Mouse (Mus musculus) brain, adult 2 months (tissue): ENCODE measurements around the gene Adam10.

Experiments used
- DNase-seq: peaks from one replicate; pipeline ENCODE4 v3.0.0; 2011; ENCODE audit warnings: low read depth, low spot score

The Adam10 gene

DNA sequence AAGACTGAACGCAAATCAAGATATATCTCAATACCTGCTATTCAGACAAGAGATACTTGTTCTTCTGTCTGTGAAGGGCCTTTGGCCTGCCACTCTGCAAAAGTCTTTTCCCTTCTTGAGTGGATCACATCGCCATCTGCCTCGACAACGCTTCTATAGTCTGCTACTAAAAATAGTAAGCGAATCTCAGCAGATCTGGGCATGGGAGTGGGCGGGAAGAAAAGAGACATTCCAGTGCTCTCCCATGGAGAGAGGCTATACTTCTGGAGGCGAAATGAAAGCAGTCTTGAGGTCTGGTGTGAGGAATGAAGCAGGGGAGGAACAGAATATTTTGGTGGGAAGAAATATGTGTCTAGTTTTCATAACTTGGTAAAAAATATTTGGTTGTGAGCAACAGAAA, 109.9 kb downstream of the Adam10 start:
- peak; percentile 84 for DNase-seq

DNA sequence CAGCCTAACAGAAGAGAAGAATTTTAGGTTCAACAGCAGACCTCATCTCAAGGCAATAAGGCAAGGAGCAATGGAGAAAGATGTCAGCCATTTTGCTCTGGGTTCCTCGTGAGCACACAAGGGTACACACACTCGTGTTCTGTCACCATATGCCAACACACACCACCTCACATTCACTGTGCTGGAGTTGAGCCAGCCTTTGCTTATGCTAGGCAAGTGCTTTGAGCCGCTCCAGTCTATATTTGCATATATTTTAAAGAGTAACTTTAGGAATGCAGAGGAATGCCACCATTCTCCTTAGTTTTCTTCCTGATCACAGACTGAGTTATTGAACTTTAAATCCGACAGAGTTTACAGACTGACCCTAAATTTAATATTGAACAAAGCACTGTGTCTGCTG, 111.8 kb downstream of the Adam10 start:
- no peak for DNase-seq

DNA sequence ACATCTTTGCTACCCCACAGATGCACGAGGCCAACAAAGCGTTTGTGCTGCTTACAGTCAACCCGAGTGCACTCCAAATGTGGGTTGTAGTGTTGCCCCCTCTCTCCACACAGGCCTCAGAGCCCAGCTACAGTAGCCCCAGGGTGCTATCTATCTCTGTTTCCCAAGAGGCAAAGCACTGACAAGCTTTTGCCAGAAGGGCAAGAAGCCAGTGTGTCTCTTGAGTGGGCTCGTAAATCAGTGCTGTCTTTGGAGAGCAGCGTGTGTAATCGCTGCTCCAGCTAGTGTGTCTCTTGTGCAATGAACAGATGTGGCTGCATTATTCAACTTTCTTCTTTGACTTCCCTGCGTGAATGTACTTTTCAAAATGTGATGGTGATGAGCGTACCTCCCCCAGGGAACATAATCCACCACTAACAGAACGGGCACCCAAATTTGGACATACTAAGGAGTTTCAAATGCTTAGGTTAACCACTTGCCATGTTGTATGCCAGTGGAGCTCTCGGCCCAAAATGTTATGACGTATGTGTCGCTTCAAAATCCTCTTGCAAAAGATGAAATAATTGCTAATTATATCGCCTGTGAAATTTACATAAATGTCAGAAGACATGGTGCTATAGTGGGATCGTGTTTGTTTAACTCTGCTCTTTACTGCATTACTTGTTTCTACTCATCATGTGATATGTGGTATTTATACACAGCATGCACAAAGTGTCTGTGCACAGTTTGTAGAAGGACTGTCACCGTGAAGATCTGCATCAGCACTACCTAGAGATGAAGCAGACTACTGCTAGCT, 116.0 kb downstream of the Adam10 start:
- DNase-seq = peak; percentile 43

DNA sequence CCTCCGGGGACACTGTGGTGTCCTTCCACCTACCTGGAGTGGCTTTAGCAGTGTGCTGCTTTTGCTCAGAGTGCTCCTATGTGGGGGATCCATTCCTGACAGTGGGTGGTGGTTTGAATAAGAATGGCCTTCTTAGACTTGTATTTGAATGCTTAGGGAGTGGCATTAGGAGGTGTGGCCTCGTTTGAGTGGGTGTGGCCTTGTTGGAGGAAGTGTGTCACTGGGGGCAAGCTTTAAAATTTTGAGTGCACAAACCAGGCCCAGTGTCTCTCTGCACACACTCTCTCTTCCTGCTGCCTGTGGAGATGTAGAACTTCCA, 116.6 kb downstream of the Adam10 start:
- DNase-seq = no peak

DNA sequence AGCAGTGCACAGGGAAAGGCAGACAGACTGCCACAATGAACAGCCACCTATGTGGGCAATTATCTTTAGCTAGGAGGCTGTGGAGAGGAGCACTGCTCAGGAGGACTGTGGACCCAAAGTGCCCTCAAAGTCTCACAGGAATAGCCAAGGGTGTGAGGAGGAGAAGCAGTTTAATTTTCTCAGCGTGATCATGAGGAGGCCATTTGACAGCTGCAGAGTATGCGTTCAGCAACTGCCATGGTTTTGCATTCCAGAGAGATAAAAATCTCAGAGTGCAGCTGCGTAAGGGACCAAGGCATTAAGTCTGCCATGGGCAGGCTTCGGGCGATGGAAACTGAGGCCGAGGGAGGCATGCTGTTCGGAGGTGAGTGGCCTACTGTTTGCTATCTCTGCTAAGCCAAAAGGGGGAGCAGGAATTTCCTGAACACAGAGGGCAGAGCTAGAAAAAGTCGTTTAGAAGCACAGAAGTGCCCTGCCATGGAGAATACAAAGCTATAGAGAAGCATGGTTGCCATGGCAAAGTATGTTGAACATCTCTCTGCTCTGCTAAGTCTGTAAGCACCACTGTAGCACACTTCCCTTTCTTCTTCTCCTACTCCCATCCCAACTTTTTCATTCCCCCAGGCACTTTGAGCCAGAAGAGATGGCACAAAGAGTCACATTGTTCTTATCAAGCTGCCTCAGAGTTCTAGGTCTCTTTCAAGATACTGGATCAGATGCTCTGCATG, 122.0 kb downstream of the Adam10 start:
- DNase-seq = peak; percentile 21

DNA sequence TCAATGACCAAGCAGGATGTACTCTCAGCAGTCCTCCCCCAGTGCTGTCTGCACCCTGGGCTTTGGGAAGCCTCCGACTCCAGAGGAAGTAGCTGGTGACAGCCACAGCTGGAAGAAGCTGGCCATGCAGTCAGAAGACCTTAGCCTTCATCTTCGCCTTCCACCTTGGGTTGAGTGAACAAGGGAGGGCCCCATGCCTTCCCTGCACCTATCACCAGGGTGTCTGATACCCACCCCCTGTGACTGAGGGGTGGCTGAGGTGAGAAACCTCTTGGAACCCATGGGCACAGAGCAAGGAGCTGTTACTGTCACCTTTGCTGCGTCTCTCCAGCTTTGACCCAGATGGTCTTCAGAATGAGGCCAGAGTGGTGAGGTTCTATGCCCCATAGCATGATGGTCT, 123.0 kb downstream of the Adam10 start:
- DNase-seq = no peak

DNA sequence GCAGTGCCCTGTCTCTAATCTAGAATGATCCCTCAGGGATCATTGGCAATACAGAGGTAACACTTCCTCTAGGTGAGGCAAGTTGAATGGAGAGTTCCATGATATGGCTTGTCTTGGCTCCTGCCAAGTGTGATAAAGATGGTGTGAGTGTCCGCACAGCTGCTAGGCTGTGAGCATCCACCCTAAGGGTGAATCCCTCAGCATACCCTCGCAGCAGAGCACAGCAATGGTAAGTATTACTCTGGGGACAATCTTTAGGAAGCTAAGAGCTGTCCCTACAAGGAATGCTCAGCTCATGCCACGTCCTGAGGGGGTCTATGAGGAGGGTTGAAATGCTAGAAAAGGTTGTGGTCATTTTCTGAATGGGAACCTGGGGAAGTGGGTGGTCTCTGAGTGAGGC, 124.0 kb downstream of the Adam10 start:
- DNase-seq = no peak

DNA sequence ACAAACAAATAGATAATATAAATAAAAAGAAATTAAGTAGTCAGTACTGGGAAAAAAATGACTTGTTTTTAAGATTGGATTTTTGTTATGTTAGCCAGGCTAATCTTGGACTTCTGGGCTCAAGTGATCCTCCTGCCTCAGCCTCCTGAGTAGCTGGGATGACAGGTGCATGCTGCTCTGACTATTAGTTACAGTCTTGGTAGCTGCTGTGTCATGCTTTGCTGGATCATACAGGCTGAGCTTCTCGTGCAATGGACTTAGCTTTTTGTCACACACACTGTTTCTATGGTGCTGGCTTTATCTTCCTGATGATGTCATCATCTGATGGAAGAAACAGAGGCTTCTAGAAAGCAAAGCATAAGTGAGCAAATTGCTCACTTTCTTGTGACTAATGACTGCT, 127.3 kb downstream of the Adam10 start:
- DNase-seq = no peak

DNA sequence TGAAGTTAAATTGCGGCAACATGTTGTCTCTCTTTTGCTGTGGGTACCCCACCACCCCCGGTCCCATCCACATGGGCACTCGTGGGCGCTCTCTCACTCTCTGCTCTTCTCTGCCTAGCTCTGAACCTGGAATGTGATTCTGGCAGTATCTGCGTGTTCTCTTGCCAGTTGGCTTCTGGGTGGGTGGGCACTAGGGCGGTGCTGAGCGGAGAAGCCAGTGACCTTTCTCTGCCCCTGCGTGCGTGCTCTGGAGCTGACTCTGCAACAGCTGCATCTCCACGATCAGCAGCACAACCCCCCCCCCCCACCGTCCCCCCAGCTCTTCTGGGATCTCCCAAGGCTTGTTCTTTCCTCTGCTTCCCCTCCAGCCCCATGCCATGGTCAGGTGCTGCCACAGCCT, 128.9 kb downstream of the Adam10 start:
- no peak for DNase-seq

DNA sequence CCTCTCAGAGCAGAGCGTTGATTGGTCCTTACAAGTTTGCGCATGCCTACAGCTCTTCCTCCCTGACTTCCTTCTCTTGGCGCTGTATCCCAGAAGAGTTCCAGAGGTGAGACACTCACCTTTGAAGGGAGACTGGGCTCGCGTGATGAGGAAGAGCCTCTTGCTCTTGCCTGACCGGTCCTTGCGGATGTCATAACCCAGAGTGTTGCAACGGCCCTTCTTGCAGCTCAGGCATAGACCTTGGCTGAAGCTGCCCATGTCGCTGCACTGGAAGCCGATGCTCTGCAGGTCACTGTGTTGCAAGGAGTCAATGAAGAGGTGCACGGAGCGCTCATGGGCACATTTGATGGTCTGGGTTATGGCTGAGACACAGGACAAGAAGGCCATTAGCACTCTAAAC, 133.8 kb downstream of the Adam10 start:
- no peak for DNase-seq

DNA sequence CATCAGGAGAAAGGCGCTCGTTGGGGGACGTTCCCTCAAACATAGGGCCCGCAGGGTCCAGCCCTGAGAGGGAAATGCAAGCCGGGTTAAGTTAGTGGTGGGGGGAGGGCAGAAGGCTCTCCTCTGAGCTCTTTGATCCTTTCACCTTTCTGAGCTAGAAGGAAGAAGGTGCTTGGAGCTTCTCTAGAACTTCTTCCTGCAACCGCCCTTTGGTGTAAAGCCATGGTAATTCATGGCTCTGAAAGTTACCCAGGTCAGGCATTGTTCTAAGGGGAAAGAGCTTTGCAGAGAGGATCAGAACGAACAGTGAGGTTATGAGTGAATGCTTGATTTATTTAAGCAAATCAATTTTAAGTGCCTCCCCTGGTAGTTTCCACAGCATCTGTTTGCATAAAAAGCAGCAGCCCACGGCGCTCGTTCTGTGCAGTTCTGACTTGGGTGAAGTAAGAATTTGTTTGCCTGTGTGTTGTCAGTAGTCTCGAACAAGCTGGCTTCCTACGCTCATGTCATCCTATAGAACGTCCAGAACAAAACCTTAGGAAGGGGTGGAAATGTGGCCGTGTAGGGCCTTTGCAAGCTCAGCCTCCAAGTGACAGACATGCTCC, 138.0 kb downstream of the Adam10 start:
- peak; percentile 81 for DNase-seq

DNA sequence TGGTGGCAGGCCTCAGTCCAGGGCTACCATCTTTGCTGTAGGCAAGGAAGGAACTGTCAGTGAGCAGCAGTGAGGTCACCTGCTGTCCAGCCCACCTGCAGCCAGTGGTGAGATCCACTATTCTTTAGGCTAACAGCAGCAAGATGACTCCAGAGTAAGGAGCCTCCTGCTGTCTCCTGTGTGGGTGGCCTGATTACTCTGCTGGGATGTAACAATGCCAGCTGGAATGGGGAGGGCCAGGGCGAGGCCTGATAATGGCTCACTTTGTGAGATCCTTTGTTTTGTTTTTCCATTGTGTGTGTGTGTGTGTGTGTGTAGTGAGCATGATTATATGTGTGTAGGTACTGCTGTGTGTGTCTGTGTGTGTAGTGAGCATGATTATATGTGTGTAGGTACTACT, 138.6 kb downstream of the Adam10 start:
- peak; percentile 69 for DNase-seq

DNA sequence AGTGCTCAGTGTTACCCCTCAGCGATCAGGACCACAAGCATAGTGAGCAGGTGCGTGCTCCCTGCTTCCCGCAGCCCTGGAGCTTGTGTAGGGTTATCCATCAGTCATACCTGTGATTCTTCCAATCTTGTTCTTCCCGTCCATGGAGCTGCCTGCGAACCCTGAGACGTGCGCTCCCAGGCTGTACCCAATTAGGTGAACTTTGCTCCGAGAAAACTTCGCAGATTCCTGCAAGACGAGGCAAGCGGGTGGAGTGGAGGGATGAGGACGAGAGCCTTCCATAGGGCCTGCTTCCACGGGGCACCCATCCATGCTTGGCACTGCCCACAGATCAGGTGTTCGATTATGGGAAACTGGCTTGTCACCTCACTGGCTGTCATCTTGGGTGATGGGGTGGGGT, 139.9 kb downstream of the Adam10 start:
- DNase-seq = no peak

DNA sequence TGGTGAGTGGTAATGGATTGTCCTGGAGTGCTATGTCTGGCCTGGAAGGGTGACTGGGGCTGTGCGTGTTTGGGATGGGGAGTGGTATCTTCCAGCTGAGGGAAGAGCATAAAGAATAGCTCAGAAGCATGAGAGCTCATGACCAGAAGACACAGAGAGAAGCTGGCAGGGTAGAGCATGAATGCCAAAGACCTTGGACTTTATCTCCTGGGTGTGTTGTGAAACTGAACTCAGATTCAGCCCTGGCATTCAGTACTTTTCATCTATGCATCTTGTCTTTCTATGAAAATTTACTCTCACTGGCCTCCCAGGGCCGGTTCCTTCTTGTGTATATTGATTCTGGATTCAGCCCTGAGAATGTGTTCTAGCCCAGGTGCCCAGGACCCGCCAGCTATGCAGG, 145.3 kb downstream of the Adam10 start:
- DNase-seq = no peak

DNA sequence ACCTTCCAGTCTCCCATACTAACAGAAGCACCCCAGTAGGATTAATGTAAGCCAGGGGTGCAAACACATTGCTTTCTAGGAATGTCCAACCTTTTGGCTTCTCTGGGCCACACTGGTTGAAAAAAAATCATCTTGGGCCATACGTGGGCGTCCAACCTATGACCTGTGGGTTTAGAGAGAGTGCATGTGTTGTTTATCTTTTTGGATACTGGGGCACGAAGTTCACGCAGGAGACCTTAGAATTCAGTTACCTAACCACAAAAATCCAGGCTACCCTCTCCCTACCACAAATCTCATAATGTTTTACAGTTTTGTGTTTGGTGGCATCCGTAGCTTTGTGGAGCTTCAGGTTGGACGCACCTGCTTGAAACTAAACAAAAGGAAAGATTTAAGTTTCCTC, 149.1 kb downstream of the Adam10 start:
- no peak for DNase-seq
